Mouse (Mus musculus): Measurements from ENCODE around the gene Lce1j.
"Not testable (repeated sequence)": the region's sequence is repeated elsewhere in the genome, so short reads cannot be mapped to it uniquely, and the experiment has no call there.

The Lce1j gene

DNA sequence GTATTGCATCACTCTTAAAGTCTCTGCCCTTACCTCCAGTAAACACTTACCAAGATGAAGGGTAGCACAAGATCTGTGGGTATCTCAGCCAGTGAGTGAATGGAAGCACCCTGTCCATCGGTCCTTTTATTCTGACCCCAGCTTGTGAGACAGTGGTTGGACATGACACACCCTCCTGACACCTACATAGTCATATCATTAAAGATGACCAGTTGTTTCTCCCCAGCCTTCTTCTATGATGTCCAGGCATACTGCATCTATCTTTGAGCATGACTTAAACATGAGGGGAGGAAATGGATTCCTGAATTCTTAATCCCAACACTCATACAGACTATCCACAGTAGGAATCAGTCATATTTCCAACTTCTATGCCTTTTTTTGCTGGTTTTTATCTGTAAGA, at the start of gene Lce1j:
Gene Lce1j, minus strand, starts transcription at position 101 of the 400 bp plus-strand sequence.
- no peak for DNase-seq (ENCODE audit: low spot score)

DNA sequence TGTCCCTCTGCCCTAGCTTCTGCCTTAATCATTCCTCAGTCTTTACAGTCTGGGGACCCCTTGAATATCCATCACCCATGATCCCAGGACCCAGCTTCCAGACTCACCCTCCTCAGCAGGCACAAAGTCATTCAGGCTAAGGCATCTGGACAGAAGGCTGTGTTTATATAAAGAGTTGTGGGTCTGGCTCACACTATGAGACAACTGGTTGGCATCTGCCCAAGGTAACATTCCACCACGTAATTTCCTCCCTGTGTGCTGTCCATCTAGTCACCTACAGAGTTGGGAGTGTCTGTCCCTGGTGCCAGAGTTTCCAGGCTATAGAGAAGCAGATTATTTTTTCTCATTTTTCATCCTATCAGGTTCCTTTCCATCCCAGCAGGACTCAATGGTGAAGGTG, 36.8 kb upstream of the Lce1j start, which contains the start of gene Kprp:
Gene Kprp, minus strand, starts transcription at position 140 of the 400 bp plus-strand sequence.
- no peak for DNase-seq (ENCODE audit: low spot score)

DNA sequence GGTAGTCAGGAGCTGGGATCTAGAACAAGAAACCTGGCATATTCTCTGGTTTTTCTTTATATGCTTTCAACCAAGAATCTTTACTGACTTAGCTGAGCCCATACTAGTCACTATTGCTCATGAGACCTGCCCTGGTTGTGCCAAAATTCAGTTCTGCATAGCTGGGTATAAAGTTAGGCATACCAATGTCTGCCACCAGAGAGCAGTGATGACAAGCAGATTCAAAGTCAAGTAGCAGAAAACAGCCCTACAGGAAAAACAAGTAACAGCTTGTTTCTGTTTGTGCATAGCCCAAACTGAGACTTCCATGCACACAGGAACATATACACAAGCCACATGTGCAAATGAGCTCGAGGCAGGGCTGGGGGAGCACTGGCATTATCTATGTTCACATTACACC, 35.5 kb upstream of the Lce1j start:
- DNase-seq (ENCODE audit: low spot score) = no peak

DNA sequence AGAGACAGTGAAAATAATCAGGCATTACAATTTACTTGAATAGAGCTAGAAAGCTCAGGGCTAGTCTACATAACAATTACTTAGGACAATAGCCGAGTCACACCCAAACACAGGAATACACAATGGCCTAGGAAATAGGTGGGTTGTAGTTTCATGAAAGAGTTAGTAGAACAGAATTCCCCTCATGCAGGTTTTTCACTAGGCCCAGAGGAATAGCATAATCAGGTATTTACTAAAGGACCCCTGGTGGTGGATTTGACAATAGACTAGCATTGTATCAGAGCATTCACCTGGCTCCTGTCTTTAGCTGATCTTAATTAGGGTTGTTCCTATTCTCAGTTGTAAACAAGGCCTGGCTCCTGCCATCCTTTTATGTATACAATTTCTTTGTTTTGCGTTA, 25.7 kb upstream of the Lce1j start:
- DNase-seq (ENCODE audit: low spot score) = not testable (repeated sequence)

DNA sequence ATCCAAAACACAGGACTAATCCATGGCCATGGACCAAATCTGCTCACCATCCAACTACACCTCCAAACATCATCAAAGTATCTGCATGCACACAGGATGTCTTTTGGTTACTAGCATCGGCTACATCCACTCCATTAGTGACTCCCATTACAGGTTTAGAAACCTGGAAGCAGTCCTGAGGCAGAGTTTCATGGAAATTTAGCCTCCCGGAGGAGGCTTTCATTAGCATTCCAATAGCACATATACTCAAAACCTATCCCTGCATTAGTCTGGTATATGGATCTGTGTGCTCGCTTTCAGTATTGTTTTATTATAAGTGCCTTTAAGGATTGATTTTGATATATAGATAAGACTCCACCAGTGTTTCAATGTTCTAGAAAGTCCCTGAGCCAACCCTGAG, 25.3 kb upstream of the Lce1j start:
- DNase-seq (ENCODE audit: low spot score) = no peak

DNA sequence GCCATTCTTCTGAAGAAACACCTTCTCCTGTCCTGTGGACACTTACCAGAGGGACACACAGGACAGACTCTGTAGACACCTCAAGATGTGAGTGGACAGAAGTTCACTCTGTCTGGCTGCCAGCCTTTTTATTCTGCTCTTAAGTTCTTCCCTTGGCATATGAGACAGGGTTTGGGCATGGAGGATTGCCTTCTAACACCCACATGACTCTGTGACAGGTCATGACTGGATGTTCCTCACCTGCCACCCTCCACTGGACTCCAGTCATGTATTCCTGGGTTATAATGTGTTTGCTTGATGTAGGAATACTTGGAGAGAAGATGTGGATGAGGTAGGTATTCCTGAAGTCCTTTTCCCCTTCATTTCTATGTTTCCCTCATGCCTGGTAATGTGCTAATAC, 17.5 kb upstream of the Lce1j start, which contains the start of gene Lce1k:
Gene Lce1k, minus strand, starts transcription at position 101 of the 400 bp plus-strand sequence.
- no peak for DNase-seq (ENCODE audit: low spot score)

DNA sequence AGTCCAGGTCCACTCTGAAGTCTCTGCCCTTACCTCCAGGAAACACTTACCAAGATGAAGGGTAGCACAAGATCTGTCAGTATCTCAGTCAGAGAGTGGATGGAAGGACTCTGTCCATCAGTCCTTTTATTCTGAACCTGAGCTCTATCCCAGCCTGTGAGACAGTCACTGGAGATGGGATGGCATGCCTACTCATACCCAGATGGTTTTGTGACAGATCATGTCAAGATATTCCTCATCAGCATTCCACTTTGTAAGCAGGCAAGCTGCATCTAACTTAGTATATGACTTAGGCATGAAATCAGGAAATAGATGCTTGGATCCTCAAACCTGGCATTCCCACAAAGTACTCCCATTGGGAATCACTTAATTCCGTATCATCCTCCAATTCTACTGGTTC, 11.5 kb downstream of the Lce1j start, which contains the start of gene Lce1i:
Gene Lce1i, minus strand, starts transcription at position 101 of the 400 bp plus-strand sequence.
- DNase-seq (ENCODE audit: low spot score) = no peak

DNA sequence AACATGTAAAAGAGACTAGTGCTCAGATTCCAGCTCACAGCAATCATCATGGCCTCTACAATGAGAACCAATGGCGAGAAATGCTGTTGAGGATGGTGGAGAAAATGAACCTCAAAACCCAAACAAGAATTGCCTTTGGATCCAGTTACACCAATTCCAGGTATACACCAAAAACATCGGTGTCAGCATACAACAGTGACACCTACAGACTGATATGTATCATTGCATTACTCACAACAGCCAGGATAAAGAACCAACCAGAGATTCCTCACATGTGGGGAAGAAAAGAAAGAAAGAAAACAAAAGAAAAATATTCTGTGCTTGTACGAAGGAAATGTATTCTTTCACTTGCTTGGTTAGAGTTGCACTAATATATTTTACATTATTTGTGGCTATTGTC, 18.7 kb downstream of the Lce1j start:
- no peak for DNase-seq (ENCODE audit: low spot score)

DNA sequence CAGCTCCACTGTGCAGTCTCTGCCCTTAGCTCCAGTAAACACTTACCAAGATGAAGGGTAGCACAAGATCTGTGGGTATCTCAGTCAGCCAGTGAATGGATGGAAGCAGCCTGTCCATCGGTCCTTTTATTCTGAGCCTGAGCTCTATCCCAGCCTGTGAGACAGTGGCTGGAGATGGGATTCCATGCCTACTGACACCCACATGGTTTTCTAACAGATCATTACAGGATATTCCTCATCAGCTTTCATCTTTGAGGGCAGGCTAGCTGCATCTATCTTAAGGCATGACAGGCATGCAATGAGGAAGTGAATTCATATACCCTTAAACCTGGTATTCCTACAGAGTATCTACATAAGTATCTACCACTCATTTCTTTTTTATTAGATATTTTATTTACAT, 25.3 kb downstream of the Lce1j start, which contains the start of gene Lce1h:
Gene Lce1h, minus strand, starts transcription at position 101 of the 400 bp plus-strand sequence.
- DNase-seq (ENCODE audit: low spot score) = no peak

DNA sequence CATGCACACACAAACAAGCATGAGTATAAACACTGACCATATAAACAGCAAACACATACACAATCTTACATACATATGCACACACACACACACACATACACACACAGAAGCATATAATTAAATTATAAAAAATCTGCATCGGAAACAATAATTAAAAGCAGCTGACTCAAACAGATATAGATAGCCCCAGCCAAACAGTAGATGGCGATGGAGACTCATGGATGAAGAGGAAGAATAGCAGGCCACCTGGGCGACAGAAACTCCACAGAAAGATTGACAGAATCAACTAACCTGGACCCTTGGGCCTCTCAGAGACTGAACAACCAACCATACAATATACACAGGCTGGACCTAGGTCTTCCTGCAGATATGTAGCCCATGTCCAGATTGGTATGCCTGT, 37.1 kb downstream of the Lce1j start:
- DNase-seq (ENCODE audit: low spot score) = no peak

DNA sequence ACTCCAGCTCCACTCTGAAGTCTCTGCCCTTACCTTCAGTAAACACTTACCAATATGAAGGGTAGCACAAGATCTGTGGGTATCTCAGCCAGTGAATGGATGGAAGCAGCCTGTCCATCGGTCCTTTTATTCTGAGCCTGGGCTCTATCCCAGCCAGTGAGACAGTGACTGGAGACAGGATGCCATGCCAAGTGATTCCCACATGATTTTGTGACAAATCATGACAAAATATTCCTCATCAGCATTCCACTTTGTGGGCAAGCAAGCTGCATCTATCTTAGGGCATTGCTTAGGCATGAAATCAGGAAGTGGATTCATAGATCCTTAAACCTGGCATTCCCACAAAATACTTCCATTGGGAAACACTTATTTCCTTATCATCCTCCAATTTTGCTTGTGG, 38.1 kb downstream of the Lce1j start, which contains the start of gene Lce1g:
Gene Lce1g, minus strand, starts transcription at position 101 of the 400 bp plus-strand sequence.
- no peak for DNase-seq (ENCODE audit: low spot score)

DNA sequence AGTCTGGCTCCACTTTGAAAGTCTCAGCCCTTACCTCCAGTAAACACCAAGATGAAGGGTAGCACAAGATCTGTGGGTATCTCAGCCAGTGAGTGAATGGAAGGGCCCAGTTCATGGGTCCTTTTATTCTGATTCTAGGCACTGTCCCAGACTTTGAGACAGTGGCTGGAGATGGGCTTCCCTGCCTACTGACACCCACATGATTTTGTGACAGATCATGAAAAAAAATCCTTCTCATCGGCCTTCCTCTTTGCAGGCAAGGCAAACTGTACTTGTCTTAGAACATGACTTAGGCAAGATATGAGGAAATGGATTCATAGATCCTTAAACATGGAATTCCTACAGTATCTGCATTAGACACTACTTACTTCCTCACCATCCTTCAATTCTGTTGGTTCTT, 51.3 kb downstream of the Lce1j start, which contains the start of gene Gm38119:
Gene Gm38119, minus strand, starts transcription at position 101 of the 400 bp plus-strand sequence.
- no peak for DNase-seq (ENCODE audit: low spot score)

All from ovary, postnatal 10 days (tissue).